Mouse (Mus musculus) cerebellum, adult 2 months (tissue): ENCODE results near the gene Itga4.

Source experiments
- CTCF ChIP-seq: fragments of 200-500 bp; IDR thresholded peaks from 2 replicates; pipeline ENCODE4 v1.5.1; 2011; ENCODE audit warnings: low read depth, mild to moderate bottlenecking, control low read depth, low read length, moderate library complexity, borderline replicate concordance; ENCODE audit not compliant: insufficient read depth
- POLR2A ChIP-seq: fragments of 200-500 bp; IDR thresholded peaks from 2 replicates; pipeline ENCODE4 v1.6.1; 2011; ENCODE audit warnings: low read length, control low read depth, borderline replicate concordance; ENCODE audit not compliant: insufficient read depth

- no peak for TF ChIP-seq POLR2A
- TF ChIP-seq CTCF = no peak
Observed at GRCm38 (mm10) chr2:79312499-79312898, 57.3 kb downstream of the Itga4 start.
